Mouse (Mus musculus) embryonic facial prominence, embryonic 11.5 days (tissue): ENCODE measurements around the gene Gm11938. TPM values are rescaled to one million over a fixed set of nuclear protein-coding genes. Genes with fewer than 3 reads are reported as not detected.

Experiments
- ATAC-seq: fragments of 200-750 bp; cut with Nextera tagmentation; replicated peaks from 2 replicates; pipeline ENCODE4 v1.8.0; 2017; ENCODE audit warnings: low read depth; ENCODE audit not compliant: insufficient number of reproducible peaks, low FRiP score, low TSS enrichment
- DNase-seq: peaks from one replicate; pipeline ENCODE4 v3.0.0-alpha.2; 2015; ENCODE audit warnings: low spot score
- H3K27ac ChIP-seq: fragments of 300-500 bp; sonication (generic); replicated peaks from 2 replicates; pipeline ENCODE4 v1.5.1; 2014; ENCODE audit warnings: mild to moderate bottlenecking, low read depth, low read length, control low read depth
- H3K27me3 ChIP-seq: fragments of 300-500 bp; sonication (generic); 2 replicates; pipeline ENCODE4 v1.6.1; 2014; ENCODE audit warnings: mild to moderate bottlenecking, low read length, moderate library complexity, mixed read lengths; ENCODE audit not compliant: control insufficient read depth, insufficient read depth
- H3K36me3 ChIP-seq: fragments of 300-500 bp; sonication (generic); replicated peaks from 2 replicates; pipeline ENCODE4 v1.6.1; 2014; ENCODE audit warnings: low read depth, mild to moderate bottlenecking, low read length, moderate library complexity, mixed read lengths; ENCODE audit not compliant: control insufficient read depth, insufficient read depth
- H3K4me1 ChIP-seq: fragments of 300-500 bp; sonication (generic); 2 replicates; pipeline ENCODE4 v1.6.1; 2014; ENCODE audit warnings: low read length, mixed read lengths; ENCODE audit not compliant: control insufficient read depth, insufficient read depth
- H3K4me2 ChIP-seq: fragments of 300-500 bp; sonication (generic); 2 replicates; pipeline ENCODE4 v1.6.1; 2014; ENCODE audit warnings: low read depth, mild to moderate bottlenecking, control low read depth, low read length, moderate library complexity
- H3K4me3 ChIP-seq: fragments of 300-500 bp; sonication (generic); 2 replicates; pipeline ENCODE4 v1.5.1; 2014; ENCODE audit warnings: low read depth, low read length, control low read depth
- H3K9ac ChIP-seq: fragments of 300-500 bp; sonication (generic); replicated peaks from 2 replicates; pipeline ENCODE4 v1.6.1; 2014; ENCODE audit warnings: mild to moderate bottlenecking, control low read depth, low read length
- H3K9me3 ChIP-seq: fragments of 300-500 bp; sonication (generic); replicated peaks from 2 replicates; pipeline ENCODE4 v1.6.1; 2016; ENCODE audit warnings: mild to moderate bottlenecking, low read length, inconsistent platforms, mixed read lengths; ENCODE audit not compliant: control insufficient read depth
- WGBS: fragments of 180-500 bp; shearing (Covaris S2); extraction: QIAGEN DNeasy Blood & Tissue Kit; methylation state at CpG from one replicate; pipeline ENCODE4 v1.1.7; 2014; 5-methylcytosine and 5-hydroxymethylcytosine counted together
- polyA plus RNA-seq: library from polyadenylated mRNA; unstranded; fragments of >200 nt; fragmentation: Nextera tagmentation; extraction: Ambion mirVana; gene quantifications from 2 replicates; pipeline ENCODE4 v1.2.1, GENCODE M21; 2014

Gene Gm11938
- polyA plus RNA-seq, 1 experiment from 2014 or later, result not detected

- Histone ChIP-seq H3K9me3 (no peaks in the 10 kb centered on the region), H3K9ac (no peak within 1 kb of the TSS), H3K27me3 (no peaks in the 10 kb centered on the region), H3K4me1 (no peaks in the 10 kb centered on the region), H3K4me2 (no peak within 1 kb of the TSS), H3K4me3 (no peak within 1 kb of the TSS), H3K27ac (no peak within 1 kb of the TSS), H3K36me3 (no peaks in the 10 kb centered on the region)
- ATAC-seq, result no peak
- DNase-seq, result no peak
- 88% methylated on average over 6 of the region's 6 CpGs for WGBS
Measured at GRCm38 (mm10) chr11:99590981-99591380, 12.1 kb downstream of the Gm11938 start, which contains the start of gene Krtap1-3. Gene Krtap1-3, minus strand, starts transcription at chr11:99591339.

GRCm38 (mm10) chr11:99585096-99585495 lies 18.0 kb downstream of the Gm11938 start:
- Histone ChIP-seq H3K9me3 (no peaks in the 10 kb centered on the region), H3K36me3 (no peaks in the 10 kb centered on the region), H3K4me3 (no peak overlapping the region), H3K4me2 (no peak overlapping the region), H3K27me3 (no peaks in the 10 kb centered on the region), H3K27ac (no peak overlapping the region), H3K9ac (no peak overlapping the region), H3K4me1 (no peaks in the 10 kb centered on the region)
- 94% methylated on average over 7 of the region's 7 CpGs for WGBS
- DNase-seq (no peak), ATAC-seq (no peak)

- no peak within 1 kb of the TSS for H3K4me2 ChIP-seq
- H3K9me3 ChIP-seq, result no peaks in the 10 kb centered on the region
- H3K4me3 ChIP-seq, result no peak within 1 kb of the TSS
- WGBS, result 73% methylated on average over 5 of the region's 5 CpGs
- H3K27ac ChIP-seq, result no peak within 1 kb of the TSS
- ATAC-seq (no peak), DNase-seq (no peak)
- H3K9ac ChIP-seq, result no peak within 1 kb of the TSS
- H3K4me1 ChIP-seq, result no peaks in the 10 kb centered on the region
- no peaks in the 10 kb centered on the region for H3K27me3 ChIP-seq
- no peaks in the 10 kb centered on the region for H3K36me3 ChIP-seq
Measured at GRCm38 (mm10) chr11:99583245-99583704, 19.8 kb downstream of the Gm11938 start, which contains the start of gene Krtap1-4. Gene Krtap1-4, minus strand, starts transcription at chr11:99583654.

GRCm38 (mm10) chr11:99581564-99581963 lies 21.5 kb downstream of the Gm11938 start:
- WGBS, result 82% methylated on average over 6 of the region's 6 CpGs
- Histone ChIP-seq H3K27me3 (no peaks in the 10 kb centered on the region), H3K27ac (no peak overlapping the region), H3K9me3 (no peaks in the 10 kb centered on the region), H3K4me3 (no peak overlapping the region), H3K9ac (no peak overlapping the region), H3K4me2 (no peak overlapping the region), H3K36me3 (no peaks in the 10 kb centered on the region), H3K4me1 (no peaks in the 10 kb centered on the region)
- DNase-seq (no peak), ATAC-seq (no peak)

GRCm38 (mm10) chr11:99581051-99581450 lies 22.1 kb downstream of the Gm11938 start:
- Histone ChIP-seq H3K27ac (no peak overlapping the region), H3K27me3 (no peaks in the 10 kb centered on the region), H3K4me2 (no peak overlapping the region), H3K36me3 (no peaks in the 10 kb centered on the region), H3K4me3 (no peak overlapping the region), H3K9ac (no peak overlapping the region), H3K4me1 (no peaks in the 10 kb centered on the region), H3K9me3 (no peaks in the 10 kb centered on the region)
- WGBS, result 87% methylated on average over 5 of the region's 5 CpGs
- DNase-seq, result no peak
- no peak for ATAC-seq

- H3K27ac ChIP-seq, result no peak within 1 kb of the TSS
- H3K36me3 ChIP-seq, result no peaks in the 10 kb centered on the region
- no peak within 1 kb of the TSS for H3K4me3 ChIP-seq
- DNase-seq (no peak), ATAC-seq (no peak)
- no peaks in the 10 kb centered on the region for H3K9me3 ChIP-seq
- 89% methylated on average over 6 of the region's 6 CpGs for WGBS
- H3K4me2 ChIP-seq, result no peak within 1 kb of the TSS
- H3K27me3 ChIP-seq, result no peaks in the 10 kb centered on the region
- no peak within 1 kb of the TSS for H3K9ac ChIP-seq
- H3K4me1 ChIP-seq, result no peaks in the 10 kb centered on the region
Measured at GRCm38 (mm10) chr11:99580636-99581035, 22.5 kb downstream of the Gm11938 start, which contains the start of gene Krtap1-5. Gene Krtap1-5, minus strand, starts transcription at chr11:99581016.

- no peak overlapping the region for H3K4me3 ChIP-seq
- no peaks in the 10 kb centered on the region for H3K4me1 ChIP-seq
- no peaks in the 10 kb centered on the region for H3K36me3 ChIP-seq
- peak; percentile 65; the same call in 1 of the 2 replicates for ATAC-seq
- WGBS, result 6% methylated on average over 7 of the region's 7 CpGs
- peak; percentile 89 for DNase-seq
- 0 out of 2 replicates have a peak overlapping the region, but pooled peaks have one; percentile 6 for H3K9ac ChIP-seq
- H3K27ac ChIP-seq, result no peak overlapping the region
- H3K9me3 ChIP-seq, result no peaks in the 10 kb centered on the region
- no peaks in the 10 kb centered on the region for H3K27me3 ChIP-seq
- H3K4me2 ChIP-seq, result no peak overlapping the region
Measured at GRCm38 (mm10) chr11:99574106-99574505, 29.0 kb downstream of the Gm11938 start.

GRCm38 (mm10) chr11:99573164-99573563 lies 29.9 kb downstream of the Gm11938 start:
- H3K4me2 ChIP-seq, result no peak overlapping the region
- H3K36me3 ChIP-seq, result no peaks in the 10 kb centered on the region
- no peak overlapping the region for H3K4me3 ChIP-seq
- no peak for DNase-seq
- no peaks in the 10 kb centered on the region for H3K4me1 ChIP-seq
- H3K27ac ChIP-seq, result no peak overlapping the region
- 54% methylated on average over 4 of the region's 4 CpGs for WGBS
- no peaks in the 10 kb centered on the region for H3K27me3 ChIP-seq
- H3K9me3 ChIP-seq, result no peaks in the 10 kb centered on the region
- ATAC-seq, result no peak
- H3K9ac ChIP-seq, result no peak overlapping the region
